In the genomic region with DNA sequence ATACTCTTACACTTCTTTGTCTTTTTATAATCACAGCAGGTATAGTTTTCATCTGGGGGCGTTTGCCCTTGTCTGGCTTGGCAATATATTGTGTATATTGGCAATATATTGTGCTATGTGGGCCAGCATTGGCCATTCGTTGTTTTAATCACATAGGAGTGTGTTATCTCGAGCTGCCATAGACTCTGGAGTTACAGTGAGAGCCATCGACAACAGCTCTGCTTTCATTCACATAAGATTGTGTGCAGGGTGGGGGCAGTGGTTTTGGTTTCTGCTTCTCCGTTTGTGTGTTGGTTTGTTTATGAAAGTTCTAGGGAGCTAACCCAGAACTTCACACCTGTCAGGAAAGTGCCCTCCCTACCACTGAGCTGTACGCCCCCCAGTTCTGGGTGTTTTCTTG, we compare ENCODE assay signal across 12 mouse cellular contexts. TPM values are rescaled to one million over a fixed set of nuclear protein-coding genes. Genes with fewer than 3 reads are reported as not detected.
A peak's percentile ranks its signal among the peaks of the same experiment; 100 is the strongest.
DNase-seq lines count a peak whose midpoint lies in the region; ATAC-seq and TF ChIP-seq lines count a peak whose summit lies in the region.
"Had no signal": no experiment of that assay in that cellular context is flagged by ENCODE, and none has a peak within 500 bp of the region (broad histone marks: within the 10 kb centered on the region; RNA-seq: fewer than 3 reads in every experiment).

No protein-coding gene starts in this region.

- TF ChIP-seq POLR2A in spleen, adult 2 months (IDR thresholded peaks at IDR 0.05; ENCODE audit: low read depth, low read length): no peak
- no peak for TF ChIP-seq POLR2A in liver, adult 2 months (IDR thresholded peaks at IDR 0.05; ENCODE audit: extremely low read depth, insufficient read depth, low read length)

- no peak overlapping the region for H3K4me2 ChIP-seq in intestine, embryonic 14.5 days (ENCODE audit: low read length)
- H3K4me2 ChIP-seq in intestine, postnatal 0 days (replicated peaks; ENCODE audit: low read depth): no peak overlapping the region
- no peak overlapping the region for H3K4me2 ChIP-seq in stomach, embryonic 15.5 days
- H3K4me2 ChIP-seq: midbrain, embryonic 12.5 days; neural tube, embryonic 13.5 days had no signal

- peaks cover 34% of the 10 kb centered on the region for H3K36me3 ChIP-seq in intestine, embryonic 14.5 days (ENCODE audit: control insufficient read depth, insufficient read depth, low read length)
- H3K36me3 ChIP-seq in intestine, postnatal 0 days (ENCODE audit: control insufficient read depth, insufficient read depth): peaks cover 5% of the 10 kb centered on the region
- H3K36me3 ChIP-seq in spleen, adult 2 months (ENCODE audit: control insufficient read depth, insufficient read depth, low read length): no peaks in the 10 kb centered on the region
- no peaks in the 10 kb centered on the region for H3K36me3 ChIP-seq in liver, adult 2 months (ENCODE audit: control insufficient read depth, insufficient read depth, low read length)
- H3K36me3 ChIP-seq in stomach, embryonic 15.5 days: peaks cover 11% of the 10 kb centered on the region; the same call in 1 of the 2 replicates
- H3K36me3 ChIP-seq: midbrain, embryonic 12.5 days; neural tube, embryonic 13.5 days had no signal

- WGBS in intestine, embryonic 14.5 days: 68% methylated on average over 6 of the region's 6 CpGs
- WGBS in intestine, postnatal 0 days: 72% methylated on average over 6 of the region's 6 CpGs
- WGBS in spleen, adult 2 months: 64% methylated on average over 6 of the region's 6 CpGs
- whole genome bisulfite sequencing in liver, adult 2 months: 62% methylated on average over 6 of the region's 6 CpGs
- WGBS in stomach, embryonic 15.5 days: 62% methylated on average over 6 of the region's 6 CpGs

- no peaks in the 10 kb centered on the region for H3K27me3 ChIP-seq in intestine, embryonic 14.5 days (replicated peaks; ENCODE audit: control insufficient read depth, insufficient read depth, low read length)
- no peaks in the 10 kb centered on the region for H3K27me3 ChIP-seq in intestine, postnatal 0 days (replicated peaks; ENCODE audit: control insufficient read depth, insufficient read depth, low read length)
- H3K27me3 ChIP-seq in spleen, adult 2 months (ENCODE audit: control insufficient read depth, insufficient read depth, low read length): no peaks in the 10 kb centered on the region
- H3K27me3 ChIP-seq in liver, adult 2 months (ENCODE audit: control insufficient read depth, insufficient read depth, low read length): no peaks in the 10 kb centered on the region
- H3K27me3 ChIP-seq in stomach, embryonic 15.5 days (replicated peaks): no peaks in the 10 kb centered on the region
- H3K27me3 ChIP-seq: midbrain, embryonic 12.5 days; neural tube, embryonic 13.5 days had no signal

- H3K9ac ChIP-seq in intestine, embryonic 14.5 days (ENCODE audit: low read length): no peak overlapping the region
- H3K9ac ChIP-seq in intestine, postnatal 0 days (ENCODE audit: low read depth, low read length): no peak overlapping the region
- H3K9ac ChIP-seq in liver, adult 2 months (ENCODE audit: low read depth, low read length): peak overlapping the region; percentile 46; the same call in 1 of the 2 replicates
- no peak overlapping the region for H3K9ac ChIP-seq in stomach, embryonic 15.5 days
- H3K9ac ChIP-seq: midbrain, embryonic 12.5 days; neural tube, embryonic 13.5 days had no signal

- no peak for TF ChIP-seq CTCF in intestine, postnatal 0 days (IDR thresholded peaks at IDR 0.05; ENCODE audit: low read depth)
- no peak for TF ChIP-seq CTCF in spleen, adult 2 months (IDR thresholded peaks at IDR 0.05; ENCODE audit: extremely low read depth, insufficient read depth, insufficient read length, insufficient replicate concordance)
- TF ChIP-seq CTCF in liver, adult 2 months (IDR thresholded peaks at IDR 0.05; ENCODE audit: low read depth, low read length): no peak

- H3K9me3 ChIP-seq in intestine, embryonic 14.5 days (ENCODE audit: control insufficient read depth, low read length): no peaks in the 10 kb centered on the region
- H3K9me3 ChIP-seq in intestine, postnatal 0 days (ENCODE audit: control insufficient read depth): no peaks in the 10 kb centered on the region
- H3K9me3 ChIP-seq in stomach, embryonic 15.5 days: no peaks in the 10 kb centered on the region
- H3K9me3 ChIP-seq: midbrain, embryonic 12.5 days; neural tube, embryonic 13.5 days had no signal

- H3K79me2 ChIP-seq in liver, adult 2 months (ENCODE audit: control insufficient read depth, insufficient read depth, low read length): no peaks in the 10 kb centered on the region

- no peak for DNase-seq in intestine, embryonic 14.5 days (ENCODE audit: low spot score)
- no peak for DNase-seq in spleen, adult 2 months (ENCODE audit: low read depth in 1 of 2, low spot score in 2 of 2)
- no peak for DNase-seq in spleen, postnatal 4 days (ENCODE audit: low spot score in 2 of 2)
- DNase-seq in liver, adult 2 months (ENCODE audit: extremely low read depth, low read depth, low spot score): no peak
- no peak for DNase-seq in layer of hippocampus, adult 8-10 months (ENCODE audit: low spot score in 2 of 2)
- DNase-seq: cerebellum, postnatal 36 days; gastrocnemius, postnatal 14 days; right cerebral cortex, adult 18-20 months had no signal

- no peak for ATAC-seq in intestine, embryonic 14.5 days (replicated peaks; ENCODE audit: low FRiP score, low TSS enrichment, low read depth)
- ATAC-seq in intestine, postnatal 0 days: no peak
- ATAC-seq in stomach, embryonic 15.5 days (ENCODE audit: insufficient read depth, low FRiP score, low read depth): no peak

- H3K4me1 ChIP-seq in intestine, embryonic 14.5 days (replicated peaks; ENCODE audit: control insufficient read depth, insufficient read depth, low read length): peaks cover 10% of the 10 kb centered on the region; the same call in 1 of the 2 replicates
- H3K4me1 ChIP-seq in intestine, postnatal 0 days (replicated peaks; ENCODE audit: control insufficient read depth, insufficient read depth, low read length): peaks cover 2% of the 10 kb centered on the region; the same call in 1 of the 2 replicates
- H3K4me1 ChIP-seq in spleen, adult 2 months (ENCODE audit: control insufficient read depth, insufficient read depth, insufficient read length): peaks cover 4% of the 10 kb centered on the region; the same call in 1 of the 2 replicates
- peaks cover 8% of the 10 kb centered on the region; the same call in 1 of the 2 replicates for H3K4me1 ChIP-seq in liver, adult 2 months (ENCODE audit: control insufficient read depth, insufficient read depth, low read length)
- peaks cover 14% of the 10 kb centered on the region for H3K4me1 ChIP-seq in stomach, embryonic 15.5 days

- H3K27ac ChIP-seq in intestine, embryonic 14.5 days (ENCODE audit: low read depth): peak overlapping the region; percentile 22; the same call in 1 of the 2 replicates
- H3K27ac ChIP-seq in intestine, postnatal 0 days (ENCODE audit: low read depth, low read length): no peak overlapping the region
- H3K27ac ChIP-seq in spleen, adult 2 months (ENCODE audit: insufficient read depth, low read length): peak overlapping the region; percentile 49
- H3K27ac ChIP-seq in liver, adult 2 months (replicated peaks; ENCODE audit: insufficient read depth, low read depth, low read length): peak overlapping the region; percentile 78
- peak overlapping the region; percentile 80; the same call in 1 of the 2 replicates for H3K27ac ChIP-seq in stomach, embryonic 15.5 days
- H3K27ac ChIP-seq: midbrain, embryonic 12.5 days had no signal

- no peak overlapping the region for H3K4me3 ChIP-seq in intestine, embryonic 14.5 days (ENCODE audit: low read depth, low read length)
- no peak overlapping the region for H3K4me3 ChIP-seq in intestine, postnatal 0 days (ENCODE audit: low read depth, low read length)
- no peak overlapping the region; the same call in 1 of the 2 replicates for H3K4me3 ChIP-seq in spleen, adult 2 months (ENCODE audit: extremely low read depth, insufficient read depth, insufficient read length)
- H3K4me3 ChIP-seq in liver, adult 2 months (ENCODE audit: insufficient read depth, low read depth, low read length): no peak overlapping the region
- no peak overlapping the region for H3K4me3 ChIP-seq in stomach, embryonic 15.5 days (replicated peaks)
- H3K4me3 ChIP-seq: midbrain, embryonic 12.5 days; neural tube, embryonic 13.5 days had no signal

RNA-seq across cellular contexts. Expression of gene Smyd2, which starts 55.5 kb away (rescaled TPM):
- polyA plus RNA-seq in intestine, embryonic 14.5 days (2014; fragmentation: Nextera tagmentation; extraction: Ambion mirVana): 124 and 127 TPM in 2 replicates
- 47.1 and 48.1 TPM in 2 replicates for polyA plus RNA-seq in intestine, postnatal 0 days (2015; fragmentation: Nextera tagmentation; extraction: Ambion mirVana)
- polyA plus RNA-seq in spleen, adult 2 months (2012; rRNA removed): 13.0 and 14.6 TPM in 2 replicates
- 18.2 and 19.9 TPM in 2 replicates for total RNA-seq in liver, adult 2 months (2014; rRNA removed)
- polyA plus RNA-seq in liver, adult 2 months (2012; rRNA removed): 27.7 and 33.5 TPM in 2 replicates
- 93.1 and 102 TPM in 2 replicates for polyA plus RNA-seq in stomach, embryonic 15.5 days (2015; fragmentation: Nextera tagmentation; extraction: Ambion mirVana)
- 10 to 100 TPM; 69.1 to 78.0 (median 73.4) TPM for total RNA-seq in layer of hippocampus, adult 8-10 months (2022)
